Mouse (Mus musculus): ENCODE results near the gene Klf1. TPM values are rescaled to one million over a fixed set of nuclear protein-coding genes. Genes with fewer than 3 reads are reported as not detected.

Gene Klf1
- polyA plus RNA-seq, 1 experiment from 2014 or later: 1.8 TPM

GRCm38 (mm10) chr8:84921596-84921995 lies 19.9 kb downstream of the Klf1 start:
- H3K9ac ChIP-seq (ENCODE audit: low read length): no peak overlapping the region
- H3K27ac ChIP-seq (ENCODE audit: low read depth): no peak overlapping the region
- WGBS: 67% methylated on average over 2 of the region's 2 CpGs
- DNase-seq (ENCODE audit: low spot score) (no peak), ATAC-seq (replicated peaks; ENCODE audit: low FRiP score, low TSS enrichment, low read depth) (no peak)
- no peaks in the 10 kb centered on the region for H3K4me1 ChIP-seq (replicated peaks; ENCODE audit: control insufficient read depth, insufficient read depth, low read length)
- no peaks in the 10 kb centered on the region for H3K9me3 ChIP-seq (ENCODE audit: control insufficient read depth, low read length)
- no peaks in the 10 kb centered on the region for H3K36me3 ChIP-seq (ENCODE audit: control insufficient read depth, insufficient read depth, low read length)
- H3K4me2 ChIP-seq (ENCODE audit: low read length): no peak overlapping the region
- H3K27me3 ChIP-seq (replicated peaks; ENCODE audit: control insufficient read depth, insufficient read depth, low read length): peaks cover 16% of the 10 kb centered on the region; the same call in 1 of the 2 replicates
- H3K4me3 ChIP-seq (ENCODE audit: low read depth, low read length): no peak overlapping the region

- ATAC-seq (replicated peaks; ENCODE audit: low FRiP score, low TSS enrichment, low read depth): no peak
These were observed 23.8 kb downstream of the Klf1 start for GRCm38 (mm10) chr8:84925557-84925956.

GRCm38 (mm10) chr8:84927513-84927912 lies 25.8 kb downstream of the Klf1 start:
- no peak for ATAC-seq (replicated peaks; ENCODE audit: low FRiP score, low TSS enrichment, low read depth)
- Histone ChIP-seq H3K36me3 (ENCODE audit: control insufficient read depth, insufficient read depth, low read length) (no peaks in the 10 kb centered on the region), H3K4me1 (replicated peaks; ENCODE audit: control insufficient read depth, insufficient read depth, low read length) (no peaks in the 10 kb centered on the region; the same call in 1 of the 2 replicates), H3K9ac (ENCODE audit: low read length) (no peak overlapping the region), H3K27ac (ENCODE audit: low read depth) (no peak overlapping the region), H3K27me3 (replicated peaks; ENCODE audit: control insufficient read depth, insufficient read depth, low read length) (peaks cover 39% of the 10 kb centered on the region), H3K4me2 (ENCODE audit: low read length) (no peak overlapping the region), H3K9me3 (ENCODE audit: control insufficient read depth, low read length) (no peaks in the 10 kb centered on the region), H3K4me3 (ENCODE audit: low read depth, low read length) (no peak overlapping the region)
- 83% methylated on average over 1 of the region's 1 CpGs for WGBS
- no peak for DNase-seq (ENCODE audit: low spot score)

More at GRCm38 (mm10) chr8:84925557-84925956, 23.8 kb downstream of the Klf1 start:
- no peak for DNase-seq (ENCODE audit: low spot score)
- H3K9ac ChIP-seq (ENCODE audit: low read length): no peak overlapping the region
- peaks cover 24% of the 10 kb centered on the region for H3K27me3 ChIP-seq (replicated peaks; ENCODE audit: control insufficient read depth, insufficient read depth, low read length)
- H3K36me3 ChIP-seq (ENCODE audit: control insufficient read depth, insufficient read depth, low read length): no peaks in the 10 kb centered on the region
- H3K4me2 ChIP-seq (ENCODE audit: low read length): no peak overlapping the region
- H3K4me3 ChIP-seq (ENCODE audit: low read depth, low read length): no peak overlapping the region
- H3K27ac ChIP-seq (ENCODE audit: low read depth): no peak overlapping the region
- no peaks in the 10 kb centered on the region; the same call in 1 of the 2 replicates for H3K4me1 ChIP-seq (replicated peaks; ENCODE audit: control insufficient read depth, insufficient read depth, low read length)
- H3K9me3 ChIP-seq (ENCODE audit: control insufficient read depth, low read length): no peaks in the 10 kb centered on the region
- WGBS: 67% methylated on average over 7 of the region's 7 CpGs

GRCm38 (mm10) chr8:84928456-84929306 lies 27.0 kb downstream of the Klf1 start:
- WGBS: 3% methylated on average over 48 of the region's 52 CpGs
- H3K9ac ChIP-seq (ENCODE audit: low read length): no peak overlapping the region
- H3K9me3 ChIP-seq (ENCODE audit: control insufficient read depth, low read length): no peaks in the 10 kb centered on the region
- no peaks in the 10 kb centered on the region for H3K36me3 ChIP-seq (ENCODE audit: control insufficient read depth, insufficient read depth, low read length)
- DNase-seq (ENCODE audit: low spot score) (peak; percentile 85), ATAC-seq (replicated peaks; ENCODE audit: low FRiP score, low TSS enrichment, low read depth) (peak; percentile 76)
- peaks cover 37% of the 10 kb centered on the region for H3K27me3 ChIP-seq (replicated peaks; ENCODE audit: control insufficient read depth, insufficient read depth, low read length)
- H3K4me1 ChIP-seq (replicated peaks; ENCODE audit: control insufficient read depth, insufficient read depth, low read length): no peaks in the 10 kb centered on the region; the same call in 1 of the 2 replicates
- H3K4me3 ChIP-seq (ENCODE audit: low read depth, low read length): peak overlapping the region; percentile 23
- peak overlapping the region; percentile 59 for H3K4me2 ChIP-seq (ENCODE audit: low read length)
- no peak overlapping the region for H3K27ac ChIP-seq (ENCODE audit: low read depth)

GRCm38 (mm10) chr8:84930582-84930981 lies 28.9 kb downstream of the Klf1 start:
- ATAC-seq (replicated peaks; ENCODE audit: low FRiP score, low TSS enrichment, low read depth): no peak
- H3K9me3 ChIP-seq (ENCODE audit: control insufficient read depth, low read length): no peaks in the 10 kb centered on the region
- no peak overlapping the region for H3K4me3 ChIP-seq (ENCODE audit: low read depth, low read length)
- peaks cover 53% of the 10 kb centered on the region for H3K27me3 ChIP-seq (replicated peaks; ENCODE audit: control insufficient read depth, insufficient read depth, low read length)
- no peak for DNase-seq (ENCODE audit: low spot score)
- no peak overlapping the region for H3K27ac ChIP-seq (ENCODE audit: low read depth)
- WGBS: 83% methylated on average over 13 of the region's 13 CpGs
- no peak overlapping the region for H3K9ac ChIP-seq (ENCODE audit: low read length)
- no peak overlapping the region for H3K4me2 ChIP-seq (ENCODE audit: low read length)
- H3K36me3 ChIP-seq (ENCODE audit: control insufficient read depth, insufficient read depth, low read length): no peaks in the 10 kb centered on the region
- peaks cover 3% of the 10 kb centered on the region; the same call in 1 of the 2 replicates for H3K4me1 ChIP-seq (replicated peaks; ENCODE audit: control insufficient read depth, insufficient read depth, low read length)

- no peak overlapping the region for H3K9ac ChIP-seq (ENCODE audit: low read length)
- no peak overlapping the region for H3K4me3 ChIP-seq (ENCODE audit: low read depth, low read length)
- no peak overlapping the region for H3K27ac ChIP-seq (ENCODE audit: low read depth)
- ATAC-seq (replicated peaks; ENCODE audit: low FRiP score, low TSS enrichment, low read depth) (no peak), DNase-seq (ENCODE audit: low spot score) (no peak)
- H3K4me1 ChIP-seq (replicated peaks; ENCODE audit: control insufficient read depth, insufficient read depth, low read length): peaks cover 10% of the 10 kb centered on the region
- peaks cover 80% of the 10 kb centered on the region for H3K27me3 ChIP-seq (replicated peaks; ENCODE audit: control insufficient read depth, insufficient read depth, low read length)
- no peak overlapping the region for H3K4me2 ChIP-seq (ENCODE audit: low read length)
- WGBS: 83% methylated on average over 16 of the region's 16 CpGs
- no peaks in the 10 kb centered on the region for H3K9me3 ChIP-seq (ENCODE audit: control insufficient read depth, low read length)
- H3K36me3 ChIP-seq (ENCODE audit: control insufficient read depth, insufficient read depth, low read length): no peaks in the 10 kb centered on the region
These were observed 32.2 kb downstream of the Klf1 start for GRCm38 (mm10) chr8:84933767-84934559.

- H3K4me3 ChIP-seq (ENCODE audit: low read depth, low read length): no peak overlapping the region; the same call in 1 of the 2 replicates
- ATAC-seq (replicated peaks; ENCODE audit: low FRiP score, low TSS enrichment, low read depth) (no peak), DNase-seq (ENCODE audit: low spot score) (no peak)
- peaks cover 75% of the 10 kb centered on the region for H3K27me3 ChIP-seq (replicated peaks; ENCODE audit: control insufficient read depth, insufficient read depth, low read length)
- no peaks in the 10 kb centered on the region for H3K9me3 ChIP-seq (ENCODE audit: control insufficient read depth, low read length)
- peaks cover 10% of the 10 kb centered on the region for H3K4me1 ChIP-seq (replicated peaks; ENCODE audit: control insufficient read depth, insufficient read depth, low read length)
- H3K9ac ChIP-seq (ENCODE audit: low read length): no peak overlapping the region
- H3K27ac ChIP-seq (ENCODE audit: low read depth): no peak overlapping the region
- H3K36me3 ChIP-seq (ENCODE audit: control insufficient read depth, insufficient read depth, low read length): no peaks in the 10 kb centered on the region
- no peak overlapping the region; the same call in 1 of the 2 replicates for H3K4me2 ChIP-seq (ENCODE audit: low read length)
- WGBS: under 1% methylated on average over 15 of the region's 15 CpGs
These were observed 33.1 kb downstream of the Klf1 start for GRCm38 (mm10) chr8:84934860-84935259.

- Histone ChIP-seq H3K27me3 (replicated peaks; ENCODE audit: control insufficient read depth, insufficient read depth, low read length) (peaks cover 73% of the 10 kb centered on the region), H3K36me3 (ENCODE audit: control insufficient read depth, insufficient read depth, low read length) (no peaks in the 10 kb centered on the region), H3K9me3 (ENCODE audit: control insufficient read depth, low read length) (no peaks in the 10 kb centered on the region), H3K4me3 (ENCODE audit: low read depth, low read length) (no peak overlapping the region), H3K4me2 (ENCODE audit: low read length) (no peak overlapping the region), H3K27ac (ENCODE audit: low read depth) (no peak overlapping the region), H3K9ac (ENCODE audit: low read length) (no peak overlapping the region), H3K4me1 (replicated peaks; ENCODE audit: control insufficient read depth, insufficient read depth, low read length) (peaks cover 10% of the 10 kb centered on the region)
- no peak for DNase-seq (ENCODE audit: low spot score)
- ATAC-seq (replicated peaks; ENCODE audit: low FRiP score, low TSS enrichment, low read depth): no peak; the same call in 1 of the 2 replicates
- WGBS: 5% methylated on average over 14 of the region's 14 CpGs
These were observed 33.8 kb downstream of the Klf1 start for GRCm38 (mm10) chr8:84935489-84935888.

All from intestine, embryonic 14.5 days (tissue).